Mouse (Mus musculus) embryonic facial prominence, embryonic 15.5 days (tissue): ENCODE data around the gene Gkap1. TPM values are rescaled to one million over a fixed set of nuclear protein-coding genes. Genes with fewer than 3 reads are reported as not detected.

Experiments
- ATAC-seq: fragments of 200-750 bp; cut with Nextera tagmentation; 2 replicates; pipeline ENCODE4 v1.8.0; 2017; ENCODE audit warnings: low read depth, moderate TSS enrichment; ENCODE audit not compliant: insufficient number of reproducible peaks, low FRiP score, low TSS enrichment
- H3K27ac ChIP-seq: fragments of 300-500 bp; sonication (generic); replicated peaks from 2 replicates; pipeline ENCODE4 v1.5.1; 2015; ENCODE audit warnings: mild to moderate bottlenecking, inconsistent platforms
- H3K27me3 ChIP-seq: fragments of 300-500 bp; sonication (generic); 2 replicates; pipeline ENCODE4 v1.6.1; 2015; ENCODE audit warnings: inconsistent platforms
- H3K36me3 ChIP-seq: fragments of 300-500 bp; sonication (generic); 2 replicates; pipeline ENCODE4 v1.6.1; 2015; ENCODE audit warnings: mild to moderate bottlenecking, inconsistent platforms
- H3K4me1 ChIP-seq: fragments of 300-500 bp; sonication (generic); 2 replicates; pipeline ENCODE4 v1.6.1; 2015; ENCODE audit warnings: inconsistent platforms
- H3K4me2 ChIP-seq: fragments of 300-500 bp; sonication (generic); replicated peaks from 2 replicates; pipeline ENCODE4 v1.6.1; 2015; ENCODE audit warnings: mild to moderate bottlenecking, inconsistent platforms
- H3K4me3 ChIP-seq: fragments of 300-500 bp; sonication (generic); replicated peaks from 2 replicates; pipeline ENCODE4 v1.5.1; 2015; ENCODE audit warnings: mild to moderate bottlenecking, inconsistent platforms
- H3K9ac ChIP-seq: fragments of 300-500 bp; sonication (generic); 2 replicates; pipeline ENCODE4 v1.6.1; 2015; ENCODE audit warnings: inconsistent platforms
- H3K9me3 ChIP-seq: fragments of 300-500 bp; sonication (generic); replicated peaks from 2 replicates; pipeline ENCODE4 v1.6.1; 2016; ENCODE audit warnings: inconsistent platforms
- WGBS: fragments of 180-500 bp; shearing (Covaris S2); methylation state at CpG from one replicate; pipeline ENCODE4 v1.1.7; 2015; 5-methylcytosine and 5-hydroxymethylcytosine counted together
- polyA plus RNA-seq: library from polyadenylated mRNA; unstranded; fragments of >200 nt; fragmentation: Nextera tagmentation; extraction: Ambion mirVana; gene quantifications from 2 replicates; pipeline ENCODE4 v1.2.1, GENCODE M21; 2015

Gene Gkap1
- polyA plus RNA-seq, 1 experiment from 2014 or later: 23.1 TPM

- Histone ChIP-seq H3K4me2 (no peak overlapping the region), H3K27ac (no peak overlapping the region), H3K4me3 (no peak overlapping the region), H3K9ac (no peak overlapping the region), H3K36me3 (peaks cover 12% of the 10 kb centered on the region), H3K27me3 (no peaks in the 10 kb centered on the region), H3K9me3 (no peaks in the 10 kb centered on the region), H3K4me1 (no peaks in the 10 kb centered on the region)
- ATAC-seq: no peak
- WGBS: 81% methylated on average over 6 of the region's 6 CpGs
Measured at GRCm38 (mm10) chr13:58201343-58201742, 74.2 kb downstream of the Gkap1 start.

GRCm38 (mm10) chr13:58197981-58198640 is 77.4 kb downstream of the Gkap1 start:
- Histone ChIP-seq H3K27me3 (no peaks in the 10 kb centered on the region), H3K4me1 (no peaks in the 10 kb centered on the region), H3K4me3 (no peak overlapping the region), H3K4me2 (no peak overlapping the region), H3K27ac (no peak overlapping the region), H3K9me3 (no peaks in the 10 kb centered on the region), H3K36me3 (peaks cover 26% of the 10 kb centered on the region), H3K9ac (no peak overlapping the region)
- no peak for ATAC-seq
- 85% methylated on average over 7 of the region's 7 CpGs for WGBS

- Histone ChIP-seq H3K36me3 (peaks cover 32% of the 10 kb centered on the region), H3K9me3 (no peaks in the 10 kb centered on the region), H3K27ac (no peak overlapping the region), H3K9ac (no peak overlapping the region), H3K27me3 (no peaks in the 10 kb centered on the region), H3K4me1 (no peaks in the 10 kb centered on the region), H3K4me2 (no peak overlapping the region), H3K4me3 (no peak overlapping the region)
- no peak for ATAC-seq
- 79% methylated on average over 3 of the region's 3 CpGs for WGBS
Measured at GRCm38 (mm10) chr13:58197211-58197610, 78.3 kb downstream of the Gkap1 start.

DNA sequence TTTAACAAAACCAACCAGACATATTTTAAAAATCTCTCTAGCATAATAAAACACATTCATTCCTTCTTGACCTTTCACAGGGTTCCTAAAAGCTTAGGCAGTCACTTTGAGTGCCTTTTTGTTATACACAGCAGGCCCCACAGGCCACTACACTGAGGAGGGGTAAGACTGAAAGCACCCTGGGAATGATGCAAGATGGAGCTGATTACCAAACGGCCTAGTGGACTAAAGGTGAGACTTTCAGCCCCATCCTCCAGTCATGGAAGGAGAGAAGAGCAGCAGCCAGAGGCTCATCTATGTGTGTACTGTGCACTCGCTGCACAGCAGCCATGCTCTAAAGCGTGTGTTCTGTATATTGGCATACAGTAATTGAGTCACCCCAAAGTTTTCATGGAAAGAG is 80.6 kb downstream of the Gkap1 start:
- 81% methylated on average over 3 of the region's 3 CpGs for WGBS
- peaks cover 53% of the 10 kb centered on the region for H3K36me3 ChIP-seq
- no peak overlapping the region for H3K4me3 ChIP-seq

DNA sequence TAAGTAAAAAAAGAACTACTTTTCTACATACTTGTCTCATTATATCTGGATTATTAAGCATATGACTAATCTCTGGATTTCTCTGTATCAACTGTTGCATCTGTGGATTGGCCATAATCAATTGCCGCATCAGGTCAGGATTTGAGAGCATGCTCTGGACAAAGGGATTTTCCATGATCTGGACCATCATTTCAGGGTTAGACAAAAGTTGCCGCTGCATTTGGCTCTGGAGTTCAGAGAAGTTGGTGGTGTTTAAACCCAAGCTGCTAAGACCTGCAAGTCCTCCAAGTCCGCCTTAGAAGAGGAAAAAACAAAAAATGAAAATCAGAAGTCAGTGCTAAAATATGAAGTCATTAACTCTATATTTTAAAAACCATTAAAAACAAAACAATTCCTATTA is 82.3 kb downstream of the Gkap1 start:
- H3K4me1 ChIP-seq: no peaks in the 10 kb centered on the region
- ATAC-seq: no peak
- H3K9ac ChIP-seq: no peak overlapping the region
- peaks cover 56% of the 10 kb centered on the region for H3K36me3 ChIP-seq
- H3K27me3 ChIP-seq: no peaks in the 10 kb centered on the region
- no peak overlapping the region for H3K27ac ChIP-seq
- H3K4me2 ChIP-seq: no peak overlapping the region
- WGBS: 95% methylated on average over 3 of the region's 3 CpGs
- no peak overlapping the region for H3K4me3 ChIP-seq
- no peaks in the 10 kb centered on the region for H3K9me3 ChIP-seq

More for the DNA sequence above, 80.6 kb downstream of the Gkap1 start:
- no peak overlapping the region for H3K9ac ChIP-seq
- no peaks in the 10 kb centered on the region for H3K4me1 ChIP-seq
- no peaks in the 10 kb centered on the region for H3K27me3 ChIP-seq
- no peak overlapping the region for H3K4me2 ChIP-seq
- ATAC-seq: no peak
- H3K9me3 ChIP-seq: no peaks in the 10 kb centered on the region
- no peak overlapping the region for H3K27ac ChIP-seq

GRCm38 (mm10) chr13:58192146-58192545 is 83.4 kb downstream of the Gkap1 start:
- Histone ChIP-seq H3K4me3 (no peak overlapping the region), H3K4me1 (no peaks in the 10 kb centered on the region), H3K36me3 (peaks cover 54% of the 10 kb centered on the region), H3K4me2 (no peak overlapping the region), H3K9me3 (no peaks in the 10 kb centered on the region), H3K9ac (no peak overlapping the region), H3K27me3 (no peaks in the 10 kb centered on the region), H3K27ac (no peak overlapping the region)
- WGBS: 85% methylated on average over 6 of the region's 6 CpGs
- no peak for ATAC-seq

DNA sequence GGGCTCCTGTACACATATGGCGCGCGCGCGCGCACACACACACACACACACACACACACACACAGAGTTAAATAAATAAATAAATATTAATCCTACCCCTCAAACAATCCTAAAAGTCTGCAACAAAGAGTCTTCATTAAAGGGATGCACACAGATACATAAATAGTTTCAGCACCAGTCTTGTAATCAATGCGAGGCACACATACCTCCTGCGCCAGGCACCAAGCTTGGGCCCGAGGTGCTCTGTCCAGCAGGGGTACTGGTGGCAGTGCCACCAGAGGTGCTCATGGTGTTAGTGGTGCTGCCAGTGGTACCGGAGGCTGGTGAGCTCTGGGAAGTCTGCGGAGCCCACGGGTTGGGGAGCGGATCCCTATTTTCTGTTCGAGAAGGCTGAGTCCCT is 84.0 kb downstream of the Gkap1 start:
- no peak overlapping the region for H3K9ac ChIP-seq
- H3K4me2 ChIP-seq: no peak overlapping the region
- no peak for ATAC-seq
- no peak overlapping the region for H3K27ac ChIP-seq
- H3K36me3 ChIP-seq: peaks cover 55% of the 10 kb centered on the region
- H3K4me3 ChIP-seq: no peak overlapping the region
- H3K9me3 ChIP-seq: no peaks in the 10 kb centered on the region
- no peaks in the 10 kb centered on the region for H3K4me1 ChIP-seq
- 99% methylated on average over 14 of the region's 14 CpGs for WGBS
- no peaks in the 10 kb centered on the region for H3K27me3 ChIP-seq

DNA sequence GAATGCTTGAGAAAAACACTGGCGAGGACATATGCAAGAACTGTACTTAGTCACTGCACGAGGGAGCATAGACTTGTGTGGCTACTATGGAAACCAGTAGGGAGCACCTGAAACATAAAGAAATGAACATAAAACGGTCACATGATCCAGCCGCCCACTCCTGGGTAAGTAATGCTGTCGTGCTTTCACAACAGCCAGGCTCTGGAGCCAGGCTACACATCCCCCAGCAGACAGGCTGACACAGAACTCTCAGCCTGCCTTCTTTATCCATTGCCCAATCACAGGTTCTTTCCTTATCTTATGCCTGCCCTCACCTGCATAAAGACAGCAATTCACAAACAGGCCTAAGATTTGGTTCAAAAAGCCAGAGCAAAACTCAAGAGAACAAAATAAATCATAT is 86.0 kb downstream of the Gkap1 start:
- H3K4me3 ChIP-seq: no peak overlapping the region
- no peak overlapping the region for H3K27ac ChIP-seq
- no peak overlapping the region for H3K4me2 ChIP-seq
- no peaks in the 10 kb centered on the region for H3K4me1 ChIP-seq
- H3K36me3 ChIP-seq: peaks cover 56% of the 10 kb centered on the region
- no peaks in the 10 kb centered on the region for H3K27me3 ChIP-seq
- 80% methylated on average over 5 of the region's 5 CpGs for WGBS
- no peak overlapping the region for H3K9ac ChIP-seq
- H3K9me3 ChIP-seq: no peaks in the 10 kb centered on the region
- no peak for ATAC-seq

- Histone ChIP-seq H3K9ac (no peak overlapping the region), H3K9me3 (no peaks in the 10 kb centered on the region), H3K4me3 (no peak overlapping the region), H3K4me2 (no peak overlapping the region), H3K27me3 (no peaks in the 10 kb centered on the region), H3K36me3 (peaks cover 53% of the 10 kb centered on the region), H3K4me1 (no peaks in the 10 kb centered on the region), H3K27ac (no peak overlapping the region)
- 62% methylated on average over 4 of the region's 4 CpGs for WGBS
- no peak for ATAC-seq
Measured at GRCm38 (mm10) chr13:58188412-58188811, 87.1 kb downstream of the Gkap1 start.

DNA sequence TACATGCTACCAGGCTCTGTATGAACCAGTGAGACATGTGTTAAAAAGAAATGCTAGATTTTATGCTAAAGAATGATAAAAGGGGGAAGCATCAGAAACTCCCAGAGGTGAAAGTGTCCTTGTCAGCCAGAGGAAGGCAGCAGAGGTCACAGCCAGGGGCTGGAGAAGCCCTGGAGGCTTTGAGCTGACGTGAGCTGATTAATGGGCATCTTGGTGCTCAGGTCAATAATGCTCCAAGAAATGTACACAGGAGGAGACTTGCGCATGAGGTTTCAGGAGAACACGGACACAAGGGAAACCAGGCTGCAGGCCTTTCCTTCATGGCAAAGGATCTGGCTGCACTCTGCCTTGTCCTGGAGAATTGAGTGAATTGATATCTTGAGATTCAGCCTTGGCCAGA is 87.7 kb downstream of the Gkap1 start:
- Histone ChIP-seq H3K4me3 (no peak overlapping the region), H3K4me1 (no peaks in the 10 kb centered on the region), H3K27ac (no peak overlapping the region), H3K27me3 (no peaks in the 10 kb centered on the region), H3K9ac (no peak overlapping the region), H3K4me2 (no peak overlapping the region), H3K36me3 (peaks cover 56% of the 10 kb centered on the region), H3K9me3 (no peaks in the 10 kb centered on the region)
- WGBS: 86% methylated on average over 3 of the region's 3 CpGs
- ATAC-seq: no peak

- 91% methylated on average over 8 of the region's 8 CpGs for WGBS
- Histone ChIP-seq H3K27ac (no peak overlapping the region), H3K4me3 (no peak overlapping the region), H3K4me1 (no peaks in the 10 kb centered on the region), H3K4me2 (no peak overlapping the region), H3K36me3 (peaks cover 52% of the 10 kb centered on the region), H3K9me3 (no peaks in the 10 kb centered on the region), H3K27me3 (no peaks in the 10 kb centered on the region), H3K9ac (no peak overlapping the region)
- ATAC-seq: no peak
Measured at GRCm38 (mm10) chr13:58186281-58186680, 89.2 kb downstream of the Gkap1 start.

GRCm38 (mm10) chr13:58184111-58184510 is 91.4 kb downstream of the Gkap1 start:
- peaks cover 50% of the 10 kb centered on the region for H3K36me3 ChIP-seq
- no peak overlapping the region for H3K27ac ChIP-seq

More at GRCm38 (mm10) chr13:58184111-58184510, 91.4 kb downstream of the Gkap1 start:
- H3K27me3 ChIP-seq: no peaks in the 10 kb centered on the region
- no peak overlapping the region for H3K4me2 ChIP-seq
- WGBS: 85% methylated on average over 3 of the region's 3 CpGs
- H3K9ac ChIP-seq: no peak overlapping the region
- no peak overlapping the region for H3K4me3 ChIP-seq
- no peaks in the 10 kb centered on the region for H3K9me3 ChIP-seq
- no peak for ATAC-seq
- H3K4me1 ChIP-seq: no peaks in the 10 kb centered on the region
